Mouse (Mus musculus): ENCODE measurements around the gene Nectin3.
"Not testable (repeated sequence)": the region's sequence is repeated elsewhere in the genome, so short reads cannot be mapped to it uniquely, and the experiment has no call there.

Gene Nectin3

GRCm38 (mm10) chr16:46416177-46416576 is 82.1 kb downstream of the Nectin3 start:
- no peak for DNase-seq (ENCODE audit: low spot score in 2 of 2)

- no peak for DNase-seq (ENCODE audit: low spot score in 2 of 2)
Measured at GRCm38 (mm10) chr16:46410739-46411057, 87.6 kb downstream of the Nectin3 start.

GRCm38 (mm10) chr16:46410053-46410738 is 88.1 kb downstream of the Nectin3 start:
- DNase-seq (ENCODE audit: low spot score in 2 of 2) = no peak

- DNase-seq (ENCODE audit: low spot score in 2 of 2) = no peak
Measured at GRCm38 (mm10) chr16:46407997-46408396, 90.3 kb downstream of the Nectin3 start.

GRCm38 (mm10) chr16:46406844-46407639 is 91.3 kb downstream of the Nectin3 start:
- DNase-seq (ENCODE audit: low spot score in 2 of 2) = peak in 1 of 2 experiments; percentile 11

- no peak for DNase-seq (ENCODE audit: low spot score in 2 of 2)
Measured at GRCm38 (mm10) chr16:46397945-46398344, 100.4 kb downstream of the Nectin3 start.

GRCm38 (mm10) chr16:46389415-46390033 is 108.8 kb downstream of the Nectin3 start:
- DNase-seq (ENCODE audit: low spot score in 2 of 2) = no peak

- DNase-seq (ENCODE audit: low spot score in 2 of 2) = no peak
Measured at GRCm38 (mm10) chr16:46388527-46389414, 109.6 kb downstream of the Nectin3 start.

GRCm38 (mm10) chr16:46384279-46384678 is 114.0 kb downstream of the Nectin3 start:
- no peak for DNase-seq (ENCODE audit: low spot score in 2 of 2)

GRCm38 (mm10) chr16:46383344-46383743 is 115.0 kb downstream of the Nectin3 start:
- DNase-seq (ENCODE audit: low spot score in 2 of 2) = peak in 1 of 2 experiments; percentile 56

- no peak for DNase-seq (ENCODE audit: low spot score in 2 of 2)
Measured at GRCm38 (mm10) chr16:46376575-46376974, 121.8 kb downstream of the Nectin3 start.

GRCm38 (mm10) chr16:46362022-46362421 is 136.3 kb downstream of the Nectin3 start:
- no peak for DNase-seq (ENCODE audit: low spot score in 2 of 2)

- not testable (repeated sequence) for DNase-seq (ENCODE audit: low spot score in 2 of 2)
Measured at GRCm38 (mm10) chr16:46357658-46358057, 140.7 kb downstream of the Nectin3 start.

- DNase-seq (ENCODE audit: low spot score in 2 of 2) = no peak
Measured at GRCm38 (mm10) chr16:46356663-46357062, 141.7 kb downstream of the Nectin3 start.
